Mouse (Mus musculus) ZHBTc4 (cell line): ENCODE data around the gene Wdr17.

ENCODE experiments used
- DNase-seq: peaks from one replicate; pipeline ENCODE4 v3.0.0-alpha.2; 2011; ENCODE audit warnings: low read depth, low spot score

The Wdr17 gene

GRCm38 (mm10) chr8:54600671-54601251 is 286.2 kb downstream of the Wdr17 start, which contains the start of gene Spata4:
TSS of gene Spata4 (plus strand) at chr8:54600781.
- peak; percentile 79 for DNase-seq

GRCm38 (mm10) chr8:54597386-54597785 is 289.6 kb downstream of the Wdr17 start:
- DNase-seq = no peak

DNA sequence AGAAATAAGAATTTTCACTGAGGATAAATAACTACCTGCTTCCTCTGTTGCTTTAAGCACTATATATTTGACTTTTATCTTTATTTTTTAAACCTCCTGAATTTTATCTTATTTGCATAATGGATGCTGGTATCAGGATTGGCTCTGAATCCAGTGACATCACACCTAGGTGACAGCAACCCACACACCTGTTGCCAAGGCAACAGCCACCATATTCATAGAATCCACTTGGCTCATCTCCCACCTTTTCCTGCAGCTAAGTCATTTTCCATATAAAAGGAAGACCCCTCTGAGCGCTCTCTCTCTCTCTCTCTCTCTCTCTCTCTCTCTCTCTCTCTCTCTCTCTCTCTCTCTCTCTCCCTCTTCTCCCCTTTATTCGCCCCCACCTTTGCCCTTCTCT is 290.0 kb downstream of the Wdr17 start:
- no peak for DNase-seq

GRCm38 (mm10) chr8:54596051-54596450 is 290.9 kb downstream of the Wdr17 start:
- DNase-seq = peak; percentile 7

DNA sequence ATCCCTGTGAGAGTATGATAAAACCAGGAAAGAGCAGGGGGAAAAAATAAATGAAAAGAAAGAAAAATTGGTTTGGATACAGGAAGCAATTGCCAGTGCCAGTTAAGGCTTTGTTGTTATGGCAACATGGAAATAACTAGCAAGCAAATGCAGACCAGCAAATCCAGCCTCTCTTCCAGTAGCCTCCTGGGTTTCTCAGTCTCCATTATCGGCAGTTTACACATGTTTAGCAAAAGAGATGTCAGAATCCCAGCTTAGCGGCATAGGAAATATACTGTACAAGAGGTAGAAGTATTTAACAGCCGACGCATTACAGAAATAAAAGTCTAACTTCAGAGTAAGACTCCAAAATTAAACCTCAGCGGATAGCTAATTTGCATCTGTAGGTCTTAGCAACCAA is 292.4 kb downstream of the Wdr17 start:
- DNase-seq = no peak

DNA sequence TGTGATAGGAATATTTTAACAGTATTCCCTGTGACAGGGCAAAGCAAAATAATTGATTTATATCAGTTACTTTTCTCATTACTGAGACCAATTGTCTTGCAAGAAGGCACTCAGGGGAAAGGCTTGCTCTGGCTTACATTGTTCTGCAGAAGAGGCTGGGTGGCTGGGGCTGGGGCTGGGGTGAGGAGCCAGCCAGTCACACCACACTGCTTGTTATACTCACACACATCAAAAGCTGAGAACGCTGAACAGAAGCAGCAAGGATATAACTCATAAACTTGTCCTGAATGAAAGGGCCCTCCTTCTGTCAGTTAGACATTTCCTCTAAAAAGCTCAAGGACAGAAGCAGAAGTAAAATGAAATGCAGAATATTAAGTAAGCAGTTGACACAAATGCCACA is 304.1 kb downstream of the Wdr17 start:
- no peak for DNase-seq

GRCm38 (mm10) chr8:54581436-54581835 is 305.5 kb downstream of the Wdr17 start:
- no peak for DNase-seq
